Mouse (Mus musculus) adrenal gland, postnatal 4 days (tissue): ENCODE results near the gene Cox6b2. TPM values are rescaled to one million over a fixed set of nuclear protein-coding genes. Genes with fewer than 3 reads are reported as not detected.
"Not testable (repeated sequence)": the region's sequence is repeated elsewhere in the genome, so short reads cannot be mapped to it uniquely, and the experiment has no call there.

ENCODE experiments used
- DNase-seq, 2 experiments: peaks; one replicate each; pipeline ENCODE4 v3.0.0; 2021 to 2022; ENCODE audit warnings: low spot score in 2 of 2, mixed read lengths in 2 of 2
- long read RNA-seq, 2 experiments: library from polyadenylated mRNA; stranded (forward); transcript quantifications; one replicate each; pipeline ENCODE4 v2.0.0; 2021
- total RNA-seq, 2 experiments: library from RNA; stranded (reverse); gene quantifications; 2 replicates each; pipeline ENCODE4 v1.2.3; 2021

Gene Cox6b2
- 10 to 100 TPM; 36.6 to 40.4 TPM for total RNA-seq
- long read RNA-seq, experiment 1, transcript Cox6b2-201 (4 exons, 553 nt) = major isoform, 8 of 9 reads
- long read RNA-seq, experiment 1, partial matches to known transcripts = 0 of 9 reads
- long read RNA-seq, experiment 1, other reads (novel, unspliced or antisense) = 0 of 9 reads
- long read RNA-seq, experiment 2, partial matches to known transcripts = 0 of 13 reads
- long read RNA-seq, experiment 2, other reads (novel, unspliced or antisense) = 2 of 13 reads

- peak in 1 of 2 experiments; percentile 77 for DNase-seq
Measured at GRCm38 (mm10) chr7:4752821-4753570, at the start of gene Cox6b2. Cox6b2 (minus strand) TSS chr7:4753094.

GRCm38 (mm10) chr7:4802247-4802646, 49.4 kb upstream of the Cox6b2 start:
- DNase-seq = no peak

DNA sequence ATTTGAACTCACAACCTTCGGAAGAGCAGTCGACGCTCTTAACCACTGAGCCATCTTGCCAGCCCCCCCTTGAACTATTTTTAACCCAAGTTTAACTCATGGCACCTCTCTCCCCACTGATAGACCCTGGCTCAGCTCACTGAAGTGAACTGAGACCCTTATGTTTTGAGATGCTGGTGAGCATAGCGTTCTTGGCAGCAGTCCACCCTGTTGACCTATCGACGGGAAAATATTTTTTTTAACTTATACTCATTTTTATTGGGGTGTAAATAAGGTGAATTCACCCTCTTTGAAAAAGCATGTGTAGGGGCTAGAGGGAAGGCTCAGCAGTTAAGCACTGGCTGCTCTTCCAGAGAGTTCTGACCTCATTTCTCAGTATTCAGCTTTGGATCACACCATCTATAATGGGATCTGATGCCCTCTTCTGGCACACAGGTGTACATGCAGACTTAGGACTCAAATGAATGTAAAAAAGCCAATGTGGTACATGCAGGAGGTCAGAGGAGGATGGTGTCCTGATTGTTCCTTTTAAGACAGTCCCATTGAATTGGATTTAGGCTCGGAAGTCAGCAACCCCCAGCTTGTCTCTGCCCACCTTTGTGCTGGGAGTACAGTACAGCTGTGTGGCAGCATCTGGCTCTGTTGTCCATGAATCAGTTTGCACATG, 43.0 kb upstream of the Cox6b2 start:
- DNase-seq = no peak

DNA sequence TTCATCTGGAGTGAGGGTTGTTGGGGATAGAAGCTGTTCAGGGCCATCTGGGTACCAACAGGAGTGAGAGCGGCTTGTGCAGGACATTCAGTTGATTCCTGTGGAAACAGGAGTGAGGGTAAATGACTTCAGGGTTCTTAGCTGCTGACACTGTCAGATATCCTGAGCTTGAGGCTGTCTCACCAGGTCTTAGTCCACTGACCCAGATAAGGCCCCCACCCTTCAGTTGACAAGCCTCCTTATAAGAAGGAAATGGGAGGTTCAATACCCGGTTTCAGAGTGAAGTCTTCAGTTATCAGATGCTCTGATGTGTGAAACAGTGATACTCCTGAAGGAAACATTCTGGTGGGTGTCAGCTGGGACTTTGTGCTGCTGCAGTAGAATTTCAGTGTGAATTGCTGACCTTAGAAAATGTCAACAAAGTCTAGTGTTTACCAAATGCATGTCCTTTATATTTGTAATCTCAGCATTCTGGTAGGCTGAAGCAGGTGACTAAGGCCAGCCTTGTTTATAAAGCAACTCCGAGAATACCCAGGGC, 41.8 kb upstream of the Cox6b2 start:
- DNase-seq = no peak

DNA sequence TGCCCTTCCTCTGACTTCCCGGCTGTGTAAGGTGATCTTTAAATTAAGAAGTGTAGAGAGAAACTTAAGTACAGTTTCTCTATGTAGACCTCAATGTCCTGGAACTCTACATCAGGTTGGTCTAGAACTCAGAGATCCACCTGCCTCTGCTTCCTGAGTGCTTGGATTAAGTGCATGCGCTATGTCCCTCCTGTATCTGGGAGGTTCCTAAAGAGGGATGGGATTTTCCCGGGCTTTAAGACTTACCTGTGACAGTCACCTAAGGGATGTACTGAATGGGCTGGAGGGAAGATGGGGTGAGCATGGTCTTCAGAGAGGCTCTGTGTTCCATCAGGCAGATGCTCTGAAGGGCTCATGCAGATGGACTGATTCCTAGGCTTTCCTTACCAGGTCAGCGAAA, 40.8 kb upstream of the Cox6b2 start:
- no peak for DNase-seq

DNA sequence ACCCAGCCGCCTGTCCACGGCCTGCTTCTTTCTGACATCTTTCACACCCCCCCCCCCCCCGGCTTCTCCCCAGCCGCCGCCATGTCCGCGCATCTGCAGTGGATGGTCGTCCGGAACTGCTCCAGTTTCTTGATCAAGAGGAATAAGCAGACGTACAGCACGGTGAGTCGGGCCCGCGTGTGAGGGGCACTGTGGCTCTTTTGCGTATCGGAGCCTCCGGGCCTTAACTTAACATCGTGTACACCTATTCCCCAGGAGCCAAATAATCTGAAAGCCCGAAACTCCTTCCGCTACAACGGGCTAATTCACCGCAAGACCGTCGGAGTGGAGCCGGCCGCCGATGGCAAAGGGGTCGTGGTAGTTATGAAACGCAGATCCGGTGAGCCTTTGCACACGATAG, 40.4 kb upstream of the Cox6b2 start:
- not testable (repeated sequence) for DNase-seq

DNA sequence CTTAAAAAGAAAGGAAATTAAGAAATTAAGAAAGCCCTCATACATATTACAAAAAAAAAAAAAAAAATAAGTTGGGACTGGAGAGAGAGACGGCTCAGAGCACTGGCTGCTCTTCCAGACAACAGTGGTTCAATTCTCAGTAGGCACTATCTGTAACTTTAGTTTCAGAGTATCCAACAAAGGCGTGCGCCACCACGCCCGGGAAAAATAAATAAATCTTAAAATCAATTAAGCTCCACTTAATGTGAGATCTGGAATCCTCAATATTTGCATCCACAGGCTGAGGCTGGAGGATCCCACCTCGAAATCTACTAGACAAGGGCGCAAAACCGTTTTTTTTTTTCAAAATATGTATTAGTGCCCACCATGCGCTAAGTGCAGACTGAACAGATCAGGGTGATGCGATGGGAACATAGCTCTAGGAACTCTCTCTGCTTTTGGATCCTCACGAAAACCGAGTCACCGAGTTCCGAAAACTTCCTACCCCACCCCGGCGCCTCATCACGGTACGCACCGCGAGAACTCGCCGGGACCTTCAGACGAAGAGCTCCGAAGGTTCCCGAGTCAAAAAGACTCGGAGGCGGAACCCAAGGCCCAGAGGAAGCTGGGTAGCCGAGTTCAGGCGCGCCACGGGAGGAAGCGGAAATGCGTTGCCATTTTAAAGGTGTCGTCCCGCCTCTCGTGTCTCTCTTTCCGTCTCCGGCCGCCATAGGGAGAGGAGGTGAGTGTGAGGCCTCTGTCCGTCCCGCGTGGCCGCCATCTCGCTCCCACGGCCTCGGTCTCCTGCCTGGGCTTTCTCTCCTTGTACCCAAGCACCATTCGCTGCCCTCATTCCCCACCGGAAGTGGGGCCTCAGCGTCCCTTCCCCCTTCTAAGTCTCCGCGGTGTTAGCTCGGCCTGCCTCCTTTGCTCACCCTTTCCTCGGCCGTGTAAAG, 39.7 kb upstream of the Cox6b2 start, which contains the start of gene Rpl28:
Rpl28 (plus strand) TSS at position 597 of the 935 bp plus-strand sequence.
- DNase-seq = peak; percentile 73 to 87

DNA sequence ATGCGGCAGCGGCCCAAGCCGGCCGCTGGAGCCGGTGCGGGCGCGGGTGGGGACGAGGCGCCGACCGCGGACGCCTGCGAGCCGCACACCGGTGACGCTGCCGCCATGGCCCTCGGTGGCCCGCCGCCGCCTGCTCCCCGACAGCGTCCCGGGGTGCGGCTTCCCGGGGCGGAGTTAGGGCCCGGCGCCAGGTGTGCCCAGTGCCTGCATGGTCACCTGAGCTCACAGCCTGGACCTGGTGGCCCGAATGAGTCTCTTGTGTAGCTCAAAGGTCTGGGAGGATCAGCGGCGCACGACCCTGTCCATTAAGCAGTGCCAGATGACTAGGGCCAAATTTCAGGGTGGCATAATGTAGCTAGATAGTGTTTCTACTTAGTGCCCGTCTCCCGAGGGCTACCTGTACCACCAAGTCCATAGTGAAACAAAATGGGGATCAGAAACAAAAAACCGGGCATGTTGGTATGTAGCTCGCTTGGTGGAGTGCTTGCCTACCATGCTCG, 36.6 kb upstream of the Cox6b2 start, which contains the start of gene Tmem238:
Tmem238 (minus strand) TSS at position 221 of the 500 bp plus-strand sequence.
- DNase-seq = no peak

- peak; percentile 35 to 37 for DNase-seq
Measured at GRCm38 (mm10) chr7:4788499-4789435, 35.9 kb upstream of the Cox6b2 start.

- DNase-seq = no peak
Measured at GRCm38 (mm10) chr7:4783667-4784268, 30.9 kb upstream of the Cox6b2 start.

DNA sequence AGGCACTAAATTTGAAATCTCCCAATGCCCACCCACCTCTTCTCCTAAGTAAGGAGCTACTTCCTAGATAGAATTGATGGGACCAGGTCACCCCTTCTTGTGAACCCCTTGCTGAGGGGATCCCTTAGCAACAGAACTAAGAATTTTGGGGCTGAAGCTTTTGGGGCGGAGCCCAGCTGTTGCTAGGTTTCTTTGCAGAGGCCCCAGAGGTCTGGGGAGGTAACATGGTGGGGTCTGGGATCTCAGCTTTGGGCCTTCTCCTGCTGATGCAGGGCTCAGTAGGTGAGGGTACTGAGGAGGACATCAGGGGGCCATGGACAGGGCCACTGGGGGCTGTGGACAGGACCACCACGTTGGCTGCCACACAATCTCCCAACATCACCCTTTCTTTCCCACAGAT, 29.9 kb upstream of the Cox6b2 start, which contains the start of the genes Il11 and Tmem190:
Il11 (minus strand) TSS at position 101 of the 400 bp plus-strand sequence.
Tmem190 (plus strand) TSS at position 179 of the 400 bp plus-strand sequence.
- no peak for DNase-seq

DNA sequence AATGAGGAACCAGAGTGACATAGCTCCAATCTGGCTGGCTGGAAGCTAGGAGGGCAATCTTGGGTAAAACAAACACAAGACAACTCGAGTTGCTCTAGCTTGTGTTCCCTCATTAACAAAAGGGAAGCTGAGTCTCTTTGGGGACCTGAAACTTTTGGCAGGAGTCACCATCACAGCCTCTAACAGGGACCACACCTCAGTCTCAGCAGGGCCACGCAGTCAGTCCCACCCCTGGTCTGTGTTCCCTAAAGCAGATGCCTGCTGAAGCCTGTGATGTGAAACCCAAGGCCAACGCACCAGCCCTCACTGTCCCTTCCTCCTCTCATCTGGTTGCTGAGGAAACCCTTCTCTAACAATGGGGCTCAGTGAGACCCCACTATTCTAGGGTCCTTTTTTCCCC, 29.2 kb upstream of the Cox6b2 start:
- DNase-seq = no peak

GRCm38 (mm10) chr7:4779921-4780320, 27.0 kb upstream of the Cox6b2 start:
- no peak for DNase-seq

- DNase-seq = no peak
Measured at GRCm38 (mm10) chr7:4777851-4778637, 25.1 kb upstream of the Cox6b2 start.

GRCm38 (mm10) chr7:4776861-4777830, 24.3 kb upstream of the Cox6b2 start:
- DNase-seq = no peak

DNA sequence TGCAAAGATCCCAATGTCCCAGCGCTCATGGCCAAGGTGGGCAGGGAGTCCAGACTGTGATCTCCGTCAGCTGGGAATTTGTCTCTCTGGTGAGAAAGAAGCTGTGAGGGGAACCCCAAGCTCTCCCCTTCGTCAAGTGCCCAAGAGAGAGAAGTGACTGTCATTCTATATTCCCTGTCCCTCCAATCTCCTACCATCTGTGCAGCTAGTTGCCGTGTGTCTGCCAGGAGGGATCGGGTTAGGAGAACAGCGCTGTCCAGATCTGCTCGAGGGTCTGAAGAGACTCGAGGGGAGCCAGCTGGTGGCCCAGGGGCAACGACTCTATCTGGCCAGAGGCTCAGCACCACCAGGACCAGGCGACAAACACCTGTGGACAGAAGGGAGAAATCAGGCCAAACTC, 23.2 kb upstream of the Cox6b2 start:
- no peak for DNase-seq

GRCm38 (mm10) chr7:4771202-4771601, 18.3 kb upstream of the Cox6b2 start, which contains the start of gene Fam71e2:
Fam71e2 (minus strand) TSS chr7:4771302.
- DNase-seq = no peak
